Mouse (Mus musculus) heart, postnatal 14 days (tissue): Measurements from ENCODE around the gene Crxos. TPM values are rescaled to one million over a fixed set of nuclear protein-coding genes. Genes with fewer than 3 reads are reported as not detected.

Source experiments
- DNase-seq, 2 experiments: peaks; one replicate each; pipeline ENCODE4 v3.0.0; 2021 to 2022
- intact Hi-C: fragments of 180-260 bp; cut with DNase I; formaldehyde crosslinking; loops from one replicate; pipeline ENCODE4 v1.15.1; 2025
- total RNA-seq, 2 experiments: library from RNA; stranded (reverse); gene quantifications; 2 replicates each; pipeline ENCODE4 v1.2.3; 2021

The Crxos gene
- total RNA-seq, 2 experiments from 2014 or later, result not detected

GRCm38 (mm10) chr7:15919947-15920346 lies 37.5 kb downstream of the Crxos start:
- intact Hi-C loops, result no loop called here
- DNase-seq, result no peak

- no peak for DNase-seq
- intact Hi-C loops, result no loop called here
These were observed 38.3 kb downstream of the Crxos start for GRCm38 (mm10) chr7:15920645-15921190.

- DNase-seq, result peak in 1 of 2 experiments; percentile 41
- intact Hi-C loops, result no loop called here
These were observed 39.4 kb downstream of the Crxos start for GRCm38 (mm10) chr7:15921796-15922195.

- intact Hi-C loops, result no loop called here
These were observed 39.9 kb downstream of the Crxos start, which contains the start of gene Selenow for GRCm38 (mm10) chr7:15922220-15922773. TSS of gene Selenow (minus strand) at chr7:15922402.

GRCm38 (mm10) chr7:15929910-15930309 lies 47.5 kb downstream of the Crxos start:
- intact Hi-C loops, result loop anchor here (2.0 to 5.0 kb wide), 3 partner anchors 15 to 117 kb away; partner anchors contain the start of genes Bicra and Ehd2

More at GRCm38 (mm10) chr7:15922220-15922773, 39.9 kb downstream of the Crxos start, which contains the start of gene Selenow:
- DNase-seq, result peak; percentile 90 to 91

GRCm38 (mm10) chr7:15930543-15930942 lies 48.1 kb downstream of the Crxos start:
- intact Hi-C loops, result loop anchor here (2.0 to 5.0 kb wide), 3 partner anchors 14 to 117 kb away; partner anchors contain the start of genes Bicra and Ehd2
- no peak for DNase-seq

More at GRCm38 (mm10) chr7:15929910-15930309, 47.5 kb downstream of the Crxos start:
- DNase-seq, result peak; percentile 81 to 82

- DNase-seq, result no peak
- intact Hi-C loops, result loop anchor here (2.0 to 5.0 kb wide), 3 partner anchors 13 to 116 kb away; partner anchors contain the start of genes Bicra and Ehd2
These were observed 49.2 kb downstream of the Crxos start for GRCm38 (mm10) chr7:15931635-15932034.

GRCm38 (mm10) chr7:15933437-15934359 lies 51.3 kb downstream of the Crxos start:
- intact Hi-C loops, result loop anchor here (5.0 kb wide), 1 partner anchor 114 kb away; the partner anchor contains the start of gene Bicra
- DNase-seq, result peak; percentile 65

GRCm38 (mm10) chr7:15937491-15937890 lies 55.1 kb downstream of the Crxos start:
- intact Hi-C loops, result no loop called here
- no peak for DNase-seq

GRCm38 (mm10) chr7:15938621-15939020 lies 56.2 kb downstream of the Crxos start:
- DNase-seq, result no peak
- intact Hi-C loops, result no loop called here

- no peak for DNase-seq
- intact Hi-C loops, result loop anchor here (2.0 kb wide), 1 partner anchor 14 kb away; no protein-coding TSS in a partner anchor
These were observed 61.9 kb downstream of the Crxos start for GRCm38 (mm10) chr7:15944311-15944710.

- DNase-seq, result no peak
- intact Hi-C loops, result loop anchor here (2.0 kb wide), 1 partner anchor 14 kb away; no protein-coding TSS in a partner anchor
These were observed 62.8 kb downstream of the Crxos start for GRCm38 (mm10) chr7:15945211-15945610.

GRCm38 (mm10) chr7:15945721-15946536 lies 63.5 kb downstream of the Crxos start, which contains the start of gene Nop53:
TSS of gene Nop53 (minus strand) at chr7:15946074.
- peak; percentile 91 to 92 for DNase-seq
- intact Hi-C loops, result loop anchor here (2.0 kb wide), 1 partner anchor 15 kb away; no protein-coding TSS in a partner anchor

- DNase-seq, result no peak
- intact Hi-C loops, result loop anchor here (1.0 kb wide), 1 partner anchor 20 kb away; the partner anchor contains the start of gene Ehd2
These were observed 65.3 kb downstream of the Crxos start for GRCm38 (mm10) chr7:15947653-15948260.

GRCm38 (mm10) chr7:15948381-15948941 lies 66.0 kb downstream of the Crxos start:
- peak; percentile 92 for DNase-seq
- intact Hi-C loops, result loop anchor here (1.0 kb wide), 1 partner anchor 19 kb away; the partner anchor contains the start of gene Ehd2

- intact Hi-C loops, result no loop called here
- DNase-seq, result no peak
These were observed 66.9 kb downstream of the Crxos start for GRCm38 (mm10) chr7:15949216-15949790.

- intact Hi-C loops, result no loop called here
- DNase-seq, result no peak
These were observed 67.6 kb downstream of the Crxos start for GRCm38 (mm10) chr7:15950008-15950407.

- intact Hi-C loops, result no loop called here
- DNase-seq, result no peak
These were observed 70.0 kb downstream of the Crxos start for GRCm38 (mm10) chr7:15952416-15952815.
